In genomic region chr3:73057197-73057811, GRCm38 (mm10) we compare ENCODE assay signal across 8 mouse cellular contexts. TPM values are rescaled to one million over a fixed set of nuclear protein-coding genes. Genes with fewer than 3 reads are reported as not detected.
A peak's percentile ranks its signal among the peaks of the same experiment; 100 is the strongest.
DNase-seq lines count a peak whose midpoint lies in the region; ATAC-seq and TF ChIP-seq lines count a peak whose summit lies in the region.

Gene Slitrk3 (minus strand): TSS chr3:73057803.

- peak within 1 kb of the TSS; percentile 32 for H3K4me3 ChIP-seq in lung, embryonic 15.5 days
- H3K4me3 ChIP-seq in embryonic facial prominence, embryonic 14.5 days (ENCODE audit: low read depth, low read length), result peak within 1 kb of the TSS; percentile 53
- H3K4me3 ChIP-seq in layer of hippocampus, adult 2 months, result peak within 1 kb of the TSS; percentile 75
- H3K4me3 ChIP-seq in midbrain, embryonic 10.5 days, result peak within 1 kb of the TSS; percentile 72
- peak within 1 kb of the TSS; percentile 51 for H3K4me3 ChIP-seq in stomach, postnatal 0 days (ENCODE audit: low read depth, low read length)

- H3K27ac ChIP-seq in lung, embryonic 15.5 days, result no peak within 1 kb of the TSS
- H3K27ac ChIP-seq in embryonic facial prominence, embryonic 14.5 days (replicated peaks; ENCODE audit: low read depth, low read length), result no peak within 1 kb of the TSS
- H3K27ac ChIP-seq in layer of hippocampus, adult 2 months, result peak within 1 kb of the TSS; percentile 94
- H3K27ac ChIP-seq in midbrain, embryonic 10.5 days (replicated peaks), result peak within 1 kb of the TSS; percentile 69
- H3K27ac ChIP-seq in stomach, postnatal 0 days (replicated peaks), result no peak within 1 kb of the TSS

- no peaks in the 10 kb centered on the region for H3K36me3 ChIP-seq in lung, embryonic 15.5 days
- no peaks in the 10 kb centered on the region for H3K36me3 ChIP-seq in embryonic facial prominence, embryonic 14.5 days (ENCODE audit: control insufficient read depth, insufficient read depth, low read length)
- H3K36me3 ChIP-seq in midbrain, embryonic 10.5 days, result no peaks in the 10 kb centered on the region
- no peaks in the 10 kb centered on the region for H3K36me3 ChIP-seq in stomach, postnatal 0 days (ENCODE audit: control insufficient read depth, insufficient read depth, low read length)

- DNase-seq in lung, adult 18-20 months, result no peak
- DNase-seq in embryonic facial prominence, embryonic 14.5 days (ENCODE audit: low spot score), result peak; percentile 53
- peak; percentile 67 to 78 for DNase-seq in layer of hippocampus, adult 2 months (ENCODE audit: low spot score in 2 of 2)
- DNase-seq in midbrain, embryonic 10.5 days (ENCODE audit: low spot score), result peak; percentile 62
- peak; percentile 21 for DNase-seq in stomach, postnatal 0 days (ENCODE audit: low spot score)
- DNase-seq in yolk sac, embryonic 10.5 days (ENCODE audit: low spot score), result no peak
- DNase-seq in T-cell, adult 2 months (ENCODE audit: low spot score), result no peak

- no peak for TF ChIP-seq EP300 in stomach, postnatal 0 days (optimal IDR thresholded peaks at IDR 0.05)

- peak within 1 kb of the TSS; percentile 68 for H3K4me2 ChIP-seq in lung, embryonic 15.5 days
- peak within 1 kb of the TSS; percentile 91 for H3K4me2 ChIP-seq in embryonic facial prominence, embryonic 14.5 days (ENCODE audit: low read depth, low read length)
- H3K4me2 ChIP-seq in stomach, postnatal 0 days (replicated peaks; ENCODE audit: low read depth), result peak within 1 kb of the TSS; percentile 71

- no peak for ATAC-seq in lung, embryonic 15.5 days (ENCODE audit: borderline replicate concordance, extremely low read depth, low FRiP score, low TSS enrichment)
- peak; percentile 53; the same call in 1 of the 2 replicates for ATAC-seq in embryonic facial prominence, embryonic 14.5 days (ENCODE audit: low read depth)
- ATAC-seq in stomach, postnatal 0 days (ENCODE audit: low FRiP score, low TSS enrichment), result peak; percentile 24; the same call in 1 of the 2 replicates

- WGBS in lung, embryonic 15.5 days, result under 1% methylated on average over 44 of the region's 44 CpGs
- 0% methylated on average over 16 of the region's 44 CpGs for WGBS in embryonic facial prominence, embryonic 14.5 days
- WGBS in midbrain, embryonic 10.5 days, result under 1% methylated on average over 44 of the region's 44 CpGs
- under 1% methylated on average over 40 of the region's 44 CpGs for WGBS in stomach, postnatal 0 days

- no peak within 1 kb of the TSS for H3K9ac ChIP-seq in lung, embryonic 15.5 days
- H3K9ac ChIP-seq in embryonic facial prominence, embryonic 14.5 days (ENCODE audit: low read depth, low read length), result peak within 1 kb of the TSS; percentile 55
- peak within 1 kb of the TSS; percentile 61 for H3K9ac ChIP-seq in stomach, postnatal 0 days (ENCODE audit: low read length)

- TF ChIP-seq CTCF in layer of hippocampus, adult 2 months (conservative IDR thresholded peaks at IDR 0.05), result no peak
- no peak for TF ChIP-seq CTCF in stomach, postnatal 0 days (IDR thresholded peaks at IDR 0.05; ENCODE audit: low read depth)

- H3K4me1 ChIP-seq in lung, embryonic 15.5 days, result peaks cover 11% of the 10 kb centered on the region; the same call in 1 of the 2 replicates
- H3K4me1 ChIP-seq in embryonic facial prominence, embryonic 14.5 days (ENCODE audit: control insufficient read depth, insufficient read depth, low read length), result peaks cover 5% of the 10 kb centered on the region; the same call in 1 of the 2 replicates
- peaks cover 21% of the 10 kb centered on the region for H3K4me1 ChIP-seq in midbrain, embryonic 10.5 days
- H3K4me1 ChIP-seq in stomach, postnatal 0 days (replicated peaks; ENCODE audit: control insufficient read depth, insufficient read depth), result no peaks in the 10 kb centered on the region

- no peaks in the 10 kb centered on the region for H3K9me3 ChIP-seq in lung, embryonic 15.5 days
- H3K9me3 ChIP-seq in embryonic facial prominence, embryonic 14.5 days (ENCODE audit: control insufficient read depth, low read length), result no peaks in the 10 kb centered on the region
- no peaks in the 10 kb centered on the region for H3K9me3 ChIP-seq in midbrain, embryonic 10.5 days (replicated peaks)
- no peaks in the 10 kb centered on the region for H3K9me3 ChIP-seq in stomach, postnatal 0 days (ENCODE audit: control insufficient read depth, low read length)

- H3K27me3 ChIP-seq in lung, embryonic 15.5 days, result peaks cover 49% of the 10 kb centered on the region
- peaks cover 48% of the 10 kb centered on the region for H3K27me3 ChIP-seq in embryonic facial prominence, embryonic 14.5 days (replicated peaks; ENCODE audit: control insufficient read depth, insufficient read depth, low read length)
- H3K27me3 ChIP-seq in midbrain, embryonic 10.5 days (ENCODE audit: low read depth, poor library complexity, severe bottlenecking), result peaks cover 57% of the 10 kb centered on the region
- H3K27me3 ChIP-seq in stomach, postnatal 0 days (ENCODE audit: control insufficient read depth, insufficient read depth, low read length), result no peaks in the 10 kb centered on the region

RNA-seq across cellular contexts. Expression of gene Slitrk3, which starts in this region (rescaled TPM):
- polyA plus RNA-seq in lung, embryonic 15.5 days (2015; fragmentation: Nextera tagmentation; extraction: Ambion mirVana), result 0.08 and 0.15 TPM in 2 replicates
- 1.7 and 1.8 TPM in 2 replicates for polyA plus RNA-seq in embryonic facial prominence, embryonic 14.5 days (2014; fragmentation: Nextera tagmentation; extraction: Ambion mirVana)
- total RNA-seq in layer of hippocampus, adult 2 months (2021), result 100 to 1,000 TPM in 1 of 2 experiments, 10 to 100 TPM in 1; 94.3 to 100 TPM
- polyA plus RNA-seq in midbrain, embryonic 10.5 days (2016; fragmentation: Nextera tagmentation; extraction: Ambion mirVana), result 0.52 and 1.3 TPM in 2 replicates
- polyA plus RNA-seq in stomach, postnatal 0 days (2015; fragmentation: Nextera tagmentation; extraction: Ambion mirVana), result 1.3 and 2.1 TPM in 2 replicates

Comparison
In these comparisons a context has a peak if more than half of its experiments do, and no peak if none do; other contexts are left out.
1. H3K27ac ChIP-seq: peak in layer of hippocampus, adult 2 months (single experiment) and midbrain, embryonic 10.5 days (single experiment); none in lung, embryonic 15.5 days (single experiment), embryonic facial prominence, embryonic 14.5 days (single experiment) and stomach, postnatal 0 days (single experiment).
2. DNase-seq: peak in embryonic facial prominence, embryonic 14.5 days (single experiment), layer of hippocampus, adult 2 months (2 of 2), midbrain, embryonic 10.5 days (single experiment) and stomach, postnatal 0 days (single experiment); none in lung, adult 18-20 months (0 of 2), yolk sac, embryonic 10.5 days (single experiment) and T-cell, adult 2 months (single experiment).
3. Peak in every context shown above with its lines, with median percentiles within 50 percentile points of each other: H3K4me2 ChIP-seq and H3K4me3 ChIP-seq.